Mouse (Mus musculus) limb, embryonic 12.5 days (tissue): Measurements from ENCODE around the gene Gpr62. TPM values are rescaled to one million over a fixed set of nuclear protein-coding genes. Genes with fewer than 3 reads are reported as not detected.

Experiments
- ATAC-seq: fragments of 200-750 bp; cut with Nextera tagmentation; 2 replicates; pipeline ENCODE4 v1.8.0; 2017; ENCODE audit warnings: low read depth, moderate TSS enrichment; ENCODE audit not compliant: insufficient number of reproducible peaks, insufficient read depth, low FRiP score, low TSS enrichment
- H3K27ac ChIP-seq: fragments of 300-500 bp; sonication (generic); 2 replicates; pipeline ENCODE4 v1.5.1; 2016; ENCODE audit warnings: mild to moderate bottlenecking, moderate library complexity
- H3K27me3 ChIP-seq: fragments of 300-500 bp; sonication (generic); 2 replicates; pipeline ENCODE4 v1.6.1; 2016; ENCODE audit warnings: mild to moderate bottlenecking, moderate library complexity
- H3K36me3 ChIP-seq: fragments of 300-500 bp; sonication (generic); 2 replicates; pipeline ENCODE4 v1.6.1; 2016; ENCODE audit warnings: mild to moderate bottlenecking, moderate library complexity
- H3K4me1 ChIP-seq: fragments of 300-500 bp; sonication (generic); replicated peaks from 2 replicates; pipeline ENCODE4 v1.6.1; 2016
- H3K4me2 ChIP-seq: fragments of 300-500 bp; sonication (generic); 2 replicates; pipeline ENCODE4 v1.6.1; 2016; ENCODE audit warnings: mild to moderate bottlenecking, moderate library complexity
- H3K4me3 ChIP-seq: fragments of 300-500 bp; sonication (generic); replicated peaks from 2 replicates; pipeline ENCODE4 v1.5.1; 2016; ENCODE audit warnings: mild to moderate bottlenecking
- H3K9ac ChIP-seq: fragments of 300-500 bp; sonication (generic); replicated peaks from 2 replicates; pipeline ENCODE4 v1.6.1; 2016; ENCODE audit warnings: mild to moderate bottlenecking, moderate library complexity
- H3K9me3 ChIP-seq: fragments of 300-500 bp; sonication (generic); 2 replicates; pipeline ENCODE4 v1.6.1; 2016; ENCODE audit warnings: mild to moderate bottlenecking, moderate library complexity
- WGBS: fragments of 180-500 bp; shearing (Covaris S2); methylation state at CpG from one replicate; pipeline ENCODE4 v1.1.7; 2016; 5-methylcytosine and 5-hydroxymethylcytosine counted together
- polyA plus RNA-seq: library from polyadenylated mRNA; unstranded; fragments of >200 nt; fragmentation: Nextera tagmentation; extraction: Ambion mirVana; gene quantifications from 2 replicates; pipeline ENCODE4 v1.2.1, GENCODE M21; 2016

Gene Gpr62
- polyA plus RNA-seq, 1 experiment from 2014 or later: 0.90 TPM

- Histone ChIP-seq H3K36me3 (no peaks in the 10 kb centered on the region), H3K27ac (peak overlapping the region; percentile 79), H3K9ac (0 out of 2 replicates have a peak overlapping the region, but pooled peaks have one; percentile 18), H3K27me3 (no peaks in the 10 kb centered on the region), H3K4me3 (peak overlapping the region; percentile 58), H3K4me2 (peak overlapping the region; percentile 84), H3K4me1 (peaks cover 58% of the 10 kb centered on the region), H3K9me3 (no peaks in the 10 kb centered on the region)
- ATAC-seq: peak; percentile 19; the same call in 1 of the 2 replicates
- 39% methylated on average over 9 of the region's 9 CpGs for WGBS
Observed at GRCm38 (mm10) chr9:106447951-106448350, 17.8 kb downstream of the Gpr62 start.

- Histone ChIP-seq H3K27me3 (no peaks in the 10 kb centered on the region), H3K4me3 (peak within 1 kb of the TSS; percentile 58), H3K9me3 (no peaks in the 10 kb centered on the region), H3K4me2 (peak within 1 kb of the TSS; percentile 84), H3K36me3 (no peaks in the 10 kb centered on the region), H3K9ac (peak within 1 kb of the TSS; percentile 70), H3K4me1 (peaks cover 52% of the 10 kb centered on the region), H3K27ac (peak within 1 kb of the TSS; percentile 79)
- peak; percentile 82 for ATAC-seq
- 1% methylated on average over 24 of the region's 24 CpGs for WGBS
Observed at GRCm38 (mm10) chr9:106447348-106447747, 18.4 kb downstream of the Gpr62 start, which contains the start of the genes Abhd14b and Abhd14a. TSS of gene Abhd14b (plus strand) at chr9:106447459. TSS of gene Abhd14a (minus strand) at chr9:106447678.

- Histone ChIP-seq H3K36me3 (peaks cover 8% of the 10 kb centered on the region; the same call in 1 of the 2 replicates), H3K9ac (no peak overlapping the region), H3K4me1 (peaks cover 28% of the 10 kb centered on the region), H3K4me3 (no peak overlapping the region), H3K4me2 (no peak overlapping the region), H3K27ac (no peak overlapping the region), H3K27me3 (no peaks in the 10 kb centered on the region), H3K9me3 (no peaks in the 10 kb centered on the region)
- ATAC-seq: no peak
- 77% methylated on average over 4 of the region's 4 CpGs for WGBS
Observed at GRCm38 (mm10) chr9:106444836-106445235, 20.9 kb downstream of the Gpr62 start.

GRCm38 (mm10) chr9:106442680-106443079 is 23.1 kb downstream of the Gpr62 start:
- peaks cover 10% of the 10 kb centered on the region; the same call in 1 of the 2 replicates for H3K36me3 ChIP-seq
- WGBS: 77% methylated on average over 5 of the region's 5 CpGs
- H3K4me3 ChIP-seq: no peak overlapping the region

GRCm38 (mm10) chr9:106436566-106436965 is 29.2 kb downstream of the Gpr62 start:
- Histone ChIP-seq H3K4me1 (peaks cover 17% of the 10 kb centered on the region), H3K27ac (no peak overlapping the region), H3K36me3 (peaks cover 41% of the 10 kb centered on the region), H3K4me3 (no peak overlapping the region), H3K4me2 (no peak overlapping the region), H3K9me3 (no peaks in the 10 kb centered on the region), H3K27me3 (no peaks in the 10 kb centered on the region), H3K9ac (no peak overlapping the region)
- no peak for ATAC-seq
- WGBS: 80% methylated on average over 9 of the region's 9 CpGs

More at GRCm38 (mm10) chr9:106442680-106443079, 23.1 kb downstream of the Gpr62 start:
- H3K9ac ChIP-seq: no peak overlapping the region; the same call in 1 of the 2 replicates
- no peak for ATAC-seq
- H3K4me2 ChIP-seq: no peak overlapping the region
- peaks cover 21% of the 10 kb centered on the region for H3K4me1 ChIP-seq
- H3K27me3 ChIP-seq: no peaks in the 10 kb centered on the region
- no peaks in the 10 kb centered on the region for H3K9me3 ChIP-seq
- H3K27ac ChIP-seq: no peak overlapping the region

GRCm38 (mm10) chr9:106433389-106433788 is 32.3 kb downstream of the Gpr62 start:
- H3K4me2 ChIP-seq: no peak overlapping the region
- no peak overlapping the region for H3K4me3 ChIP-seq
- no peak overlapping the region for H3K27ac ChIP-seq
- H3K9ac ChIP-seq: no peak overlapping the region
- no peaks in the 10 kb centered on the region for H3K27me3 ChIP-seq
- no peaks in the 10 kb centered on the region for H3K9me3 ChIP-seq
- ATAC-seq: no peak
- WGBS: 76% methylated on average over 7 of the region's 7 CpGs
- H3K4me1 ChIP-seq: peaks cover 18% of the 10 kb centered on the region
- peaks cover 45% of the 10 kb centered on the region for H3K36me3 ChIP-seq

GRCm38 (mm10) chr9:106430015-106430264 is 35.8 kb downstream of the Gpr62 start:
- H3K9ac ChIP-seq: peak overlapping the region; percentile 97
- H3K27ac ChIP-seq: peak overlapping the region; percentile 96
- H3K9me3 ChIP-seq: no peaks in the 10 kb centered on the region
- H3K27me3 ChIP-seq: no peaks in the 10 kb centered on the region
- peaks cover 12% of the 10 kb centered on the region for H3K4me1 ChIP-seq
- peaks cover 44% of the 10 kb centered on the region for H3K36me3 ChIP-seq
- peak overlapping the region; percentile 84 for H3K4me2 ChIP-seq
- ATAC-seq: no peak
- H3K4me3 ChIP-seq: peak overlapping the region; percentile 89
- 2% methylated on average over 4 of the region's 4 CpGs for whole genome bisulfite sequencing

- peak; percentile 87 for ATAC-seq
- Histone ChIP-seq H3K4me3 (peak within 1 kb of the TSS; percentile 89), H3K4me1 (peaks cover 12% of the 10 kb centered on the region), H3K9ac (peak within 1 kb of the TSS; percentile 97), H3K27ac (peak within 1 kb of the TSS; percentile 96), H3K4me2 (peak within 1 kb of the TSS; percentile 84), H3K27me3 (no peaks in the 10 kb centered on the region), H3K36me3 (peaks cover 39% of the 10 kb centered on the region), H3K9me3 (no peaks in the 10 kb centered on the region)
- WGBS: under 1% methylated on average over 55 of the region's 55 CpGs
Observed at GRCm38 (mm10) chr9:106429221-106430014, 36.3 kb downstream of the Gpr62 start, which contains the start of gene Rpl29. TSS of gene Rpl29 (plus strand) at chr9:106429454.

- WGBS: 27% methylated on average over 11 of the region's 11 CpGs
- H3K4me3 ChIP-seq: peak overlapping the region; percentile 89
- H3K9ac ChIP-seq: peak overlapping the region; percentile 97
- ATAC-seq: no peak; the same call in 1 of the 2 replicates
- H3K9me3 ChIP-seq: no peaks in the 10 kb centered on the region
- peaks cover 33% of the 10 kb centered on the region for H3K36me3 ChIP-seq
- H3K27ac ChIP-seq: peak overlapping the region; percentile 96
- H3K27me3 ChIP-seq: no peaks in the 10 kb centered on the region
- H3K4me1 ChIP-seq: peaks cover 12% of the 10 kb centered on the region
- peak overlapping the region; percentile 84 for H3K4me2 ChIP-seq
Observed at GRCm38 (mm10) chr9:106428719-106429220, 37.0 kb downstream of the Gpr62 start.

- Histone ChIP-seq H3K9me3 (no peaks in the 10 kb centered on the region), H3K4me3 (no peak overlapping the region; the same call in 1 of the 2 replicates), H3K4me2 (peak overlapping the region; percentile 47), H3K9ac (no peak overlapping the region), H3K4me1 (peaks cover 52% of the 10 kb centered on the region), H3K27me3 (no peaks in the 10 kb centered on the region), H3K27ac (0 out of 2 replicates have a peak overlapping the region, but pooled peaks have one; percentile 78), H3K36me3 (no peaks in the 10 kb centered on the region)
- peak; percentile 70 for ATAC-seq
- WGBS: 0% methylated on average over 3 of the region's 3 CpGs
Observed at GRCm38 (mm10) chr9:106421865-106422160, 43.9 kb downstream of the Gpr62 start.

GRCm38 (mm10) chr9:106421033-106421864 is 44.5 kb downstream of the Gpr62 start:
- H3K36me3 ChIP-seq: no peaks in the 10 kb centered on the region
- H3K9ac ChIP-seq: no peak overlapping the region; the same call in 1 of the 2 replicates
- H3K4me3 ChIP-seq: peak overlapping the region; percentile 9
- ATAC-seq: 0 out of 2 replicates have a peak, but pooled peaks have one; percentile 13
- no peaks in the 10 kb centered on the region for H3K27me3 ChIP-seq
- H3K9me3 ChIP-seq: no peaks in the 10 kb centered on the region
- 7% methylated on average over 18 of the region's 18 CpGs for WGBS
- H3K27ac ChIP-seq: peak overlapping the region; percentile 78
- peak overlapping the region; percentile 47 for H3K4me2 ChIP-seq
- H3K4me1 ChIP-seq: peaks cover 53% of the 10 kb centered on the region
